Mouse (Mus musculus) induced T-regulatory cell, adult 2 months (primary cell): Measurements from ENCODE around the gene Tmem59l.

Source experiments
- DNase-seq: peaks from one replicate; pipeline ENCODE4 v3.0.0-alpha.2; 2012; ENCODE audit warnings: low read depth

Gene Tmem59l

DNA sequence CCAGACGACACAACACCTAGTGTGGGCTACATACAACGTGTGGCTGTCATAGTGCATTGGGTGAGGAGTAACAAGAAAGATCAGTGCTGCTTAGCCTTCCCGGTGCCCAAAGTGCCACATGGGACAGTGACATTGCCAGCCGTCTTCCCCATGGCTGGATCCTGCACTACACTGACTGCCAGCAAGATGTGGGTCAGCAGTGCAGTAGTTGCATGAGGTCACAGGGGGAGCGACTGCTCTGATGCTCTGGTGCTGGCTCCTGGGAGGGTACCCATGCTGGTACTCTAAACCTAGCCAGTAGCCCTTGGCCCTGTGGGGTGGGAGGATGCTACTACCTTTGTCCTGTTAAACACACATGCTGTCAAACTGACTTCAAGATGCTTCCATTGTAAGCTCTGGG, 27.0 kb downstream of the Tmem59l start:
- DNase-seq = no peak

DNA sequence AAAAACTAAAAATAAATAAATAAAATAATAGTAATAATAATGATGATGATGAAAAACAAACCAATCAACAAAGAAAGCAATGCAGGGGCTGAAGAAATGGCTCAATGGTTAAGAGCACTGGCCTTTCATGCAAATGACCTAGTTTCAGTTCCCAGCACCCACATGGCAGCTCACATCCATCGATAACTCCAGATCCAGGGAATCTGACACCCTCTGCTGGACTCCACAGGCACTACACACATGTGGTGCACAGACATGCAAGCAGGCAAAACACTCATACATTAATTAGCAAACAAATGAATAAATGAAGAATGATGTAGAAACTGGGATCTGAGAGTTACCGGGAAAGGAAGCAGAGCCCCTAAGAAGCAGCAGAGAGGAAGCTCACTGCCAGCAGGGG, 27.5 kb downstream of the Tmem59l start:
- no peak for DNase-seq

DNA sequence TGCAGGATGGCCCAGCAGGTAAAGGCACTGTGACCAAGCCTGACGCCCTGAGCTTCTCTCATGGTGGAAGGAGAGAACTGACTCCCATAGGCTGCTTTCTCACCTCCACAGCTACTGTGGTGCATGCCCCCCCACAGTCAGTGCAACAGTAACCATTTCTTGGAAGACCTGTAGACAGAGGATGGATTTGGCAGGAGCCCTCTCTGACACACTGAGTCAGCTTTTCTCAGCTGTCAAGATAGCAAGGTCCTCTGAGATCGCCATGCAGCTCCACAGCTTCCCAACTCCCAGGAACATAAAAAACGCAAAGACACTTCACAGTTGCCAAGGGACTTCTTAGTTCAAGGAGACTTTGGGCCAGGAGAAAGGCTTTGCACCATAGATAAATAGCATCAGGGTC, 28.7 kb downstream of the Tmem59l start:
- no peak for DNase-seq

DNA sequence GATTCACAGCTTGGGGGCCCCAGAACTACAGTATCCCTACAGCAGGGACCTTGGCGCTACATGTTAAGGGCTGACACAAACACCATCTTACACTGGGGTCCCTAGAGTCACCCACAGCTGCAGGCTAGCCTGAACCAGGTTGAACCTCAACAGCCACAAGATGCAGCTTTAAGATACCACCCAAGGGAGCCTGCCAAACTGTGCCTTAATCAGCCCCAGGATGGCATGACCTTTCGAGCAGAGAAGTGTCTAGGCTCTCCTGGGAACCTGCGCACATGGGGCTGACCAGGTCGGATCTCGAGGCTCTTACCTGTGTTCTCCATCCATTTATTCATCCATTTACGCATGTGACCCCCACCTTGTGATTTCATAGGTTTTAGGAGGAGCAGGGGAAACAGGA, 29.3 kb downstream of the Tmem59l start:
- no peak for DNase-seq

DNA sequence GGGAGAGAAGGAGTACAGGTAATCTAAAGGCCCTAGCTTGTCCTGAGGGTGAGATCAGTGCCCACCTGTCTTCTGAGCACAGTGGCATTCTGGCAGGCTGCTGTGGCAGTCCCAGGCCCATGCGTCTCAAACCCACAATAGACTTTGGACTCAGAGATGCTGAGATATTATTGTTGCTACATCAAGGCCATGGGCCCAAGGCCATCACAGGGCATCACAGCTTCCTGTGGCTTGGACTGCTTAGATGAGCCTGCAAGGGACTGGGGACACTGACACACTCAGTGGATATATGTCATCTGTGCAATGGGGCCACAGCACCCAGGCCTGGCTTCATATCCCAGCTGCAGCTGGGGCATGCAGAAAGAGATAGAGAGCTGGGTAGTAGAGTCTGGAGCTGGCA, 30.2 kb downstream of the Tmem59l start:
- no peak for DNase-seq

DNA sequence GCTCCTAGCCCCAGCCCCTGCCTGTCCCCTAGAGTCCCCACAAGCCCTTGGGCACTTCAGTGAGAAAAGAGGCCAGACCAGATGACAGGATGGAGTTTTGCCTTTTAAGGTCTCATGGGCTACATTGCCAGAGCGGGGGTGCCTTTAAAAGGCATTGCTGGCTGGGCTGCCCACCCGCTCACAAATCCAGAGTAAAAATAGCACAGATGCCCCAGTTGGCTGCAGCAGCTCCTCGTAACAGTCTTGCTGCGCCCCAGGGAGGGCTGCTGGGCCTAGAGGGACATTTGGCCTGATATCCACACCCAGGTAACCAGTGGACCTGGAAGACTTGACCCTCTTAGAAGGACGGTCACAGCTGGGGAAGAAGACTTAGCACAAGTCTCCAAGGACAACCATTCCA, 33.3 kb downstream of the Tmem59l start:
- no peak for DNase-seq

DNA sequence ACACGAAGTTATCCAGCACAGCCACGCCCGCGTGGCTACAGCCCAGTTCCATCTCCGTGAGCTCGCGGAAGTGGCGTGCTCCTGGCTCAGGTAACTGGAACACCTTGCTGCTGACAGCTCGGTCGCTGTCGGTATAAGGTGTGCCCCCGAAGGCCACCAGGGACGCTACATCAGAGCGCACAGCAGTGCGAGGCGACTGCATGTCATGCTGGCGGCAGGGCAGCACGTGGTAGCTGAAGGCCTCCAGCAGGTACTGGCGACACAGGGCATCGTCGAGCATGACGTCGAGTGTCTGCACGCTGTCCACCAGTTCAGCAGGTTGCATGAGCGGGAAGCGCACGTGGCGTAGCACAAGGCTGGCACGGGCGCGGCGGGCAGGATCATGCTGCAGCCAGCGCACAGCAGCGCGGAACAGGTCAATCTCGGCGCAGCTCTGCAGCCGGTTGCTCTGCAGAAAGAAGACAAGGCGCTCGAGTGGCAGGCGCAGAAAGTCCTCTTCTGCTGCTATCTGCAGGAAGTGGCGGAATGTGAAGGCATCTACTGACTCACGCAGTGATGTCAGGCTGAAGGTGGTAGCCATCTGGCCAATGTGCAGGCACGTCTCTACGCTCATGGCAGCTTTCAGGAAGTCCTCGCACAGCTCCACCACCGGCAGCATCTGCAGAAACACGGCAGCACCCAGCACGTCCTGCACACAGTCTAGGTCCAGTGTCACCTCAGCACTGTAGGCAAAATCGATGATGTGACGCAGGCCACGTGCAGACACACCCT, 34.8 kb downstream of the Tmem59l start:
- no peak for DNase-seq

DNA sequence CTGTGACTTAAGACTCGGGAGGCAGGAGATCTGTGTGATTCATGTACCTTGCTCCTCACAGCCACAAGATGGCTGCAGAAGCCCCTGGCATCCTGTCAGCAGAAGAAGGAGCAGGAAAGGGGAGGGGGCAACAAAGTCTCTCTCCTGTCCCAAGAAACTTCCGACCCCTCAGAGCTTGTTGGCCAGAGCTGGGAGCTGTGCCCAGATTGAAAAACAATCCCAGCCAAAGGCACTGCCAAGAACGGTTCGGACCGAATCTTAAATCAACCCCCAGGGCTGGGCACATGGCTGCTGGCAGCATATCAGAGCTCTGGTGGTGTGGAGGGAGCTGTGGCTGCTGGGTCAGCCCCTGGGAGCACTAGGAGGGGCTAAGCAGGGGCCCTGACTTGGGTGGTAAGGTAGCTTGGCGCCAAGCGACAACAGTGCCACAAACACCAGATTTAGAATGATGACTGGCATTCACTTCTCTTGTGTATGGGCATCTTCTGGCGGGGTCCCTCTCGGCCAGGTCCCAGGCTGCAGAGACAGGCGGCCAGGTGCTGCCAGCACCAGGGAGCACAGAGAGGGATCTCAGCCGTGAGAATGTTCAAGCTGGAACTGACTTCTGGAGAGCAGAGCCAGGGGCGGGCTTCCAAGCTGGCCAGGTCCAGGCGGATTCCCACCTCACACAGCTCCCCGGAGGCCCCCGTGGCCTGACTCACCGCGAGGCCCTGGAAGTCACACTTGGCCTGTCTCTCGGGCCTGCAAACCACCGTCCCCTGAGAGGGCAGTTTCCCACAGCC, 39.3 kb downstream of the Tmem59l start:
- no peak for DNase-seq

DNA sequence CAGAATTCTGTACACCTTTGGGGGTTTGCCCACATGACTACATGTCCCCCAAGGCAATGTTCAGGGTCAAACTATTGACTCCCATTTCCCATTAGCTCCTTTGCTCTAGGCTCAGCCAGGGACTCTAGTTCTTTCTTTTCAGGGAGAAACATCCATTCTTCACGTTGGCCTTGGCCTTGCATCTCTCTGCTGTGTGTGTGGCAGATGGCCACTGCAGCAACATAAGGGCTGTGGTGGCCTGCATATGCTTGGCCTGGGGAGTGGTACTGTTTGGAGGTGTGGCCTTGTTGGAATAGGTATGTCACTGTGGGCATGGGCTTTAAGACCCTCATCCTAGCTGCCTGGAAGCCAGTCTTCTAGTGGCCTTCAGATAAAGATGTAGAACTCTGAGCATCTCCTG, 41.2 kb downstream of the Tmem59l start:
- DNase-seq = no peak

DNA sequence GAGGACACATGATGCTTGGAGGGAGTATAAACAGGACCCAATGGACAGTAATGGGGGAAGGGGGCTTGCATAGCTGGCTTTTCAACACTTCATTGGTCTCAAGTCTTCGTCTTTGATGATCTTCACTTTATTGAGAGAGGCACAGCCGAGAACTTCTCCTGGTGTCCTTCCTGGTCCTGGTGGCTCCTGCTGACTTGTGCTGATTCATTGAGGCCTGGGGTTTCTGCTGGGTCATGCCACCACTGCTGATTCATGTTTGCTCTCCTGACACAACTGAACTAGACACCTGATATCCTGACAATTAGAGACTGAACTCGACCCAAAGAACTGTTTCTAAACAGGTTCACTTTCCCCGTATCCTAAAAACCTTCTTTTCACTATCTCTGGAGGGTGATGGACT, 43.8 kb downstream of the Tmem59l start:
- no peak for DNase-seq

DNA sequence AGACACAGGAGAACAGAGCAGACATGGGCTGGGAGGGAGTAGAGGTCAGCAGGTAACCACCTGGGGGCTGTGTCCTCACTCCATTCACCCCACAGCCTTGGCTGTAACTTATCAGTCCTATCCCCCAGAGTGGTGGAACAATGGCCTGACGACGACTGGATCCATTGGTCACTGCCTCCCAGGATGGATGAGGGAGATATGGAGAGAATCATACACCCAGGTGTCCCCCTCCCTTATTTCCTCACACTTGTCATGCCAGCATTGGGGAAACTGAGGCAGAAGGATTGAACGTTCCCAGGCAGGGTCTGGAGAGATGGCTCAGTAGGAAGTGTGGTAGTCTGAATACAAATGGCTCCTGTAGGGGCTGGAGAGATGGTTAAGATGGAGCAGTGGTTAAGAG, 45.6 kb downstream of the Tmem59l start:
- DNase-seq = no peak

DNA sequence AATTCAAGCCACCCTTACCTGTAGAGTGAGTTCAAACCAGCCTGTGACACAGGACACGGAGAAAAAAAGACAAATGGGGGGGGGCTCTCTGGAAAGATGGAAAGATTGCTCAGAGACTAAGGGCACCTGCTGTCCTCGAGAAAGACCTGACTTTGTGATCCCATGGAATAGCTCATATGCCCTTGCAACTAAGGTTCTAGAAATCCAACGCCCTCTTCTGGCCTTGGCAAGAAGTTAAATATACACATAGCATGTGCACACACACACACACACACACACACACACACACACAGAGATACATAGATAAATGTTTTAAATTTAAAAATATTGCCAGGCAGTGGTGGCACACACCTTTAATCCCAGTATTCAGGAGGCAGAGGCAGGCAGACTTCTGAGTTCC, 46.9 kb downstream of the Tmem59l start:
- peak; percentile 39 for DNase-seq

DNA sequence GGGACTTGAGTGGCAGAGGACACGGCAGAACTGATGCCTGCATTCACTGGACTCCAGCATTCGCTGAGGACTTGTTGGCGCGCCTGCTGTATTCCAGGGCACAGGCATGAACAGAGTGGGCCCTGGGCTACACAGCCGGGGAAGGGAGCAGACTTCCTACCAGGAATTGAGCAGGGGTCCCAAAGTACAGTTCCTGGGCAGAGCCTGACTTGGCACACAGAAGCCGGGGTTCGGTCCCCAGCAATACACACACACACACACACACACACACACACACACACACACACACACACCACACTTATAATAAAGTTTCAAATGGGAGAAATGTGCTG, 47.3 kb downstream of the Tmem59l start:
- no peak for DNase-seq

DNA sequence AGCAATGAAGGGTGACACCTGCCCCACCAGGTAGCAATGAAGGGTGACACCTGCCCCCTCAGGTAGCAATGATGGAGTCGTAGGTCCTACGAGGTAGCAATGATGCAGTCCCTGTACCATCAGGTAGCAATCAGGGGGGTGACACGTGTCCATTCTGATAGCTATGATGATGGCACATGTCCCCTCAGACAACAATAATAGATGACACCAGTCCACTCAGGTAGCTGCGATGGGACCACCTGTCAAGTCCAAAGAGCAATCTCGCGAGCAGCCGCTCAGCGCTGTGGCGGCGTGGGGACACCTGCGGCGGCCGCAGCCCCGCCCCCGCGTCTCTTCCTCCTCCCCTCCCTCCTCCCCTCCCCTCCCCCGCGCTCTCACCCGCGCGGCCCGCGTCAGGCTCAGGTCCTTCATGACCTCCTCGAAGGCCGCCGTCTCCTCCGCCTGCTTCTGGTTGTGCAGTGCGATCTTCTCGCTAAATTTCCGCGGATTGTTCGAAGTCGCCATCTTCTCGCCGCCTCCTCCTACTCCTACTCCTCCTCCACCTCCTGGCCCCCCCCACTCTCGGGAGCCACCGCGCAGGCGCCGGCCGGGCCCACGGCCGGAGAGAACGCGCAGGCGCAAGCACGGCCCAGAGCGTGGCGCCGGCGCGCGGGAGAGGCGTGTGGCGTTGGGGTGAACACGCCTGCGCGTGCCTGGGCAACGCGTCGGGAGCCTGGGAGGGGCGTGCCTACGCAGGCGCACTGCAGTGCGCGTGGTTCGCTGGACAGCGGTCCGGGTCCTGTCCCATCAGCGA, 47.9 kb downstream of the Tmem59l start, which contains the start of gene Crtc1:
TSS of gene Crtc1 (minus strand) at position 525 of the 793 bp plus-strand sequence.
- peak; percentile 98 for DNase-seq

DNA sequence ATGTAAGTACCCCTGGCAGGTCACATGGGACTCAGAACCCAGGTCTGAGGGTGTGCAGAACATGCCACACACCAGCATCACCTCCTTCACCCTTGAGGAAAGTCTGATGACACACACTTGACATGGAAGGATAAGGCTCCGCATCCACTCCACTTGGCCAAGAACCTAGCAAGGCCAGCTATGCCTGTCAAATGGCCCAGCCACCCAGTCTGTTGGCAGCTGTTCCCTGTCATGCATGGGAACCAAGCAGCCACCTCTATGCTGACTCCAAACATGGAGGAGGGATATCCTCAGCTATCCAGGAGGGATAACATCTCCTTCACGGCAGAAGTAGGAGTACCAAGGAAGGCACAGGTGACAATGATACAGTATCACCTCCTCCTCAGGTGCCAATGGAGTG, 48.7 kb downstream of the Tmem59l start:
- no peak for DNase-seq

DNA sequence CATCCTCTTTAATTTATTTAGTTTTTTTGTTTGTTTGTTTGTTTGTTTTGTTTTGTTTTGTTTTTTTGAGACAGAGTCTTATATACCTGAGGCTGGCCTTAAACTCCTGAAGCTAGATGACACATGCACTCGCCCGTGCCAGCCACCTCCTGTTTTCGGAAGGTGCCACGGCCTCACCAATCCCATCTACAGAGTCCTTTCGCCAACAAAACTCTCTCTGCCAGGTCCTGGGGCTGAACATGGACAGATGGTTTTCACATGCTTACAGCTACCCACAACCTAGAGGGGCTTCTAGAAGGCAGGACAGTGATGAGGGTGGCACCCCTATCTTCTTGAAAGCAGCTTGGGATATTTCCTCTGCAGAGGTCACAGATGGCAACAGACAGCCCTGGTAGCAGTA, 52.0 kb downstream of the Tmem59l start:
- DNase-seq = no peak
